Mouse (Mus musculus): Measurements from ENCODE around the gene 2900011O08Rik.
"Not testable (repeated sequence)": the region's sequence is repeated elsewhere in the genome, so short reads cannot be mapped to it uniquely, and the experiment has no call there.

The 2900011O08Rik gene

GRCm38 (mm10) chr16:14066571-14066970 is 80.2 kb downstream of the 2900011O08Rik start:
- not testable (repeated sequence) for DNase-seq (ENCODE audit: low read depth, low spot score)

- not testable (repeated sequence) for DNase-seq (ENCODE audit: low read depth, low spot score)
Measured at GRCm38 (mm10) chr16:14068701-14069100, 82.3 kb downstream of the 2900011O08Rik start.

GRCm38 (mm10) chr16:14070471-14071169 is 84.2 kb downstream of the 2900011O08Rik start:
- no peak for DNase-seq (ENCODE audit: low read depth, low spot score)

GRCm38 (mm10) chr16:14082925-14083324 is 96.5 kb downstream of the 2900011O08Rik start:
- DNase-seq (ENCODE audit: low read depth, low spot score) = no peak

- DNase-seq (ENCODE audit: low read depth, low spot score) = no peak
Measured at GRCm38 (mm10) chr16:14088249-14088648, 101.8 kb downstream of the 2900011O08Rik start.

GRCm38 (mm10) chr16:14089296-14089695 is 102.9 kb downstream of the 2900011O08Rik start:
- no peak for DNase-seq (ENCODE audit: low read depth, low spot score)

- no peak for DNase-seq (ENCODE audit: low read depth, low spot score)
Measured at GRCm38 (mm10) chr16:14091771-14092170, 105.4 kb downstream of the 2900011O08Rik start.

GRCm38 (mm10) chr16:14105891-14106290 is 119.5 kb downstream of the 2900011O08Rik start:
- DNase-seq (ENCODE audit: low read depth, low spot score) = no peak

- no peak for DNase-seq (ENCODE audit: low read depth, low spot score)
Measured at GRCm38 (mm10) chr16:14109651-14110230, 123.3 kb downstream of the 2900011O08Rik start.

- DNase-seq (ENCODE audit: low read depth, low spot score) = no peak
Measured at GRCm38 (mm10) chr16:14110922-14111321, 124.5 kb downstream of the 2900011O08Rik start.

- no peak for DNase-seq (ENCODE audit: low read depth, low spot score)
Measured at GRCm38 (mm10) chr16:14112133-14112532, 125.7 kb downstream of the 2900011O08Rik start.

GRCm38 (mm10) chr16:14112742-14113141 is 126.3 kb downstream of the 2900011O08Rik start:
- no peak for DNase-seq (ENCODE audit: low read depth, low spot score)

GRCm38 (mm10) chr16:14117299-14117698 is 130.9 kb downstream of the 2900011O08Rik start:
- no peak for DNase-seq (ENCODE audit: low read depth, low spot score)

- DNase-seq (ENCODE audit: low read depth, low spot score) = no peak
Measured at GRCm38 (mm10) chr16:14120941-14121340, 134.5 kb downstream of the 2900011O08Rik start.

- no peak for DNase-seq (ENCODE audit: low read depth, low spot score)
Measured at GRCm38 (mm10) chr16:14121563-14121962, 135.2 kb downstream of the 2900011O08Rik start.

GRCm38 (mm10) chr16:14122586-14122985 is 136.2 kb downstream of the 2900011O08Rik start:
- no peak for DNase-seq (ENCODE audit: low read depth, low spot score)

GRCm38 (mm10) chr16:14123901-14124300 is 137.5 kb downstream of the 2900011O08Rik start:
- DNase-seq (ENCODE audit: low read depth, low spot score) = no peak

- DNase-seq (ENCODE audit: low read depth, low spot score) = no peak
Measured at GRCm38 (mm10) chr16:14124709-14125108, 138.3 kb downstream of the 2900011O08Rik start.

GRCm38 (mm10) chr16:14125253-14125652 is 138.8 kb downstream of the 2900011O08Rik start:
- no peak for DNase-seq (ENCODE audit: low read depth, low spot score)

- no peak for DNase-seq (ENCODE audit: low read depth, low spot score)
Measured at GRCm38 (mm10) chr16:14128977-14129376, 142.6 kb downstream of the 2900011O08Rik start.

- no peak for DNase-seq (ENCODE audit: low read depth, low spot score)
Measured at GRCm38 (mm10) chr16:14130796-14131195, 144.4 kb downstream of the 2900011O08Rik start.

- DNase-seq (ENCODE audit: low read depth, low spot score) = no peak
Measured at GRCm38 (mm10) chr16:14131376-14131775, 145.0 kb downstream of the 2900011O08Rik start.

- no peak for DNase-seq (ENCODE audit: low read depth, low spot score)
Measured at GRCm38 (mm10) chr16:14131838-14132237, 145.4 kb downstream of the 2900011O08Rik start.
